Comparison of ENCODE assay signal across 8 mouse cellular contexts in genomic region chr9:35017563-35017962, GRCm38 (mm10).
DNase-seq lines count a peak whose midpoint lies in the region; ATAC-seq lines count a peak whose summit lies in the region.

No protein-coding gene starts in this region.

- ATAC-seq in hindbrain, embryonic 16.5 days: peak; percentile 76
- ATAC-seq in limb, embryonic 13.5 days (ENCODE audit: low FRiP score, low read depth): peak; percentile 54; the same call in 1 of the 2 replicates

- H3K9me3 ChIP-seq in hindbrain, embryonic 16.5 days (ENCODE audit: control insufficient read depth, low read length): no peaks in the 10 kb centered on the region
- no peaks in the 10 kb centered on the region for H3K9me3 ChIP-seq in limb, embryonic 13.5 days

- peak overlapping the region; percentile 59; the same call in 1 of the 2 replicates for H3K27ac ChIP-seq in hindbrain, embryonic 16.5 days (ENCODE audit: low read depth, low read length)
- H3K27ac ChIP-seq in limb, embryonic 13.5 days: no peak overlapping the region

- DNase-seq in adrenal gland, adult 2 months: peak; percentile 33
- DNase-seq in adrenal gland, postnatal 4 days (ENCODE audit: low spot score in 2 of 2): no peak
- DNase-seq in lung, postnatal 10 days: peak; percentile 39
- no peak for DNase-seq in lung, postnatal 14 days
- peak; percentile 76 for DNase-seq in telencephalon, adult 2 months (ENCODE audit: low read depth, low spot score)
- no peak for DNase-seq in thymus, postnatal 4 days

- peak overlapping the region; percentile 25 for H3K9ac ChIP-seq in hindbrain, embryonic 16.5 days (ENCODE audit: low read depth, low read length)
- H3K9ac ChIP-seq in limb, embryonic 13.5 days: peak overlapping the region; percentile 53; the same call in 1 of the 2 replicates

- H3K27me3 ChIP-seq in hindbrain, embryonic 16.5 days (replicated peaks; ENCODE audit: control insufficient read depth, insufficient read depth, low read length): no peaks in the 10 kb centered on the region
- 0 out of 2 replicates have a peak, but pooled peaks cover 9% of the 10 kb centered on the region for H3K27me3 ChIP-seq in limb, embryonic 13.5 days

- no peak overlapping the region for H3K4me3 ChIP-seq in hindbrain, embryonic 16.5 days (ENCODE audit: low read length)
- H3K4me3 ChIP-seq in limb, embryonic 13.5 days: no peak overlapping the region

- peak overlapping the region; percentile 41 for H3K4me2 ChIP-seq in hindbrain, embryonic 16.5 days (ENCODE audit: low read length)
- H3K4me2 ChIP-seq in limb, embryonic 13.5 days (replicated peaks): peak overlapping the region; percentile 51

- H3K4me1 ChIP-seq in hindbrain, embryonic 16.5 days (ENCODE audit: control insufficient read depth, insufficient read depth, low read depth, low read length): peaks cover 23% of the 10 kb centered on the region
- H3K4me1 ChIP-seq in limb, embryonic 13.5 days: peaks cover 23% of the 10 kb centered on the region

- WGBS in hindbrain, embryonic 16.5 days: 8% methylated on average over 13 of the region's 13 CpGs
- 12% methylated on average over 13 of the region's 13 CpGs for WGBS in limb, embryonic 13.5 days

- H3K36me3 ChIP-seq in hindbrain, embryonic 16.5 days (ENCODE audit: control insufficient read depth, insufficient read depth, low read length): no peaks in the 10 kb centered on the region
- 0 out of 2 replicates have a peak, but pooled peaks cover 3% of the 10 kb centered on the region for H3K36me3 ChIP-seq in limb, embryonic 13.5 days

Comparison
In these comparisons a context has a peak if more than half of its experiments do, and no peak if none do; other contexts are left out.
1. DNase-seq: peak in adrenal gland, adult 2 months (single experiment), lung, postnatal 10 days (single experiment) and telencephalon, adult 2 months (single experiment); none in adrenal gland, postnatal 4 days (0 of 2), lung, postnatal 14 days (single experiment) and thymus, postnatal 4 days (single experiment).